Mouse (Mus musculus): ENCODE results near the gene Col24a1.

- no peak for TF ChIP-seq CTCF (conservative IDR thresholded peaks at IDR 0.05; ENCODE audit: low read length)
- TF ChIP-seq POU5F1 (IDR thresholded peaks at IDR 0.05; ENCODE audit: borderline replicate concordance, low read length): no peak
These were observed 298.3 kb downstream of the Col24a1 start for GRCm38 (mm10) chr3:145590562-145590961.
